Mouse (Mus musculus): Measurements from ENCODE around the gene Gpr180. TPM values are rescaled to one million over a fixed set of nuclear protein-coding genes. Genes with fewer than 3 reads are reported as not detected.

Gene Gpr180
- total RNA-seq (2014; fragmentation: Nextera tagmentation) (18.6 and 21.1 TPM in 2 replicates), total RNA-seq (2017) (23.0 and 25.0 TPM in 2 replicates), polyA plus RNA-seq (2012) (9.6 and 10.1 TPM in 2 replicates)

DNA sequence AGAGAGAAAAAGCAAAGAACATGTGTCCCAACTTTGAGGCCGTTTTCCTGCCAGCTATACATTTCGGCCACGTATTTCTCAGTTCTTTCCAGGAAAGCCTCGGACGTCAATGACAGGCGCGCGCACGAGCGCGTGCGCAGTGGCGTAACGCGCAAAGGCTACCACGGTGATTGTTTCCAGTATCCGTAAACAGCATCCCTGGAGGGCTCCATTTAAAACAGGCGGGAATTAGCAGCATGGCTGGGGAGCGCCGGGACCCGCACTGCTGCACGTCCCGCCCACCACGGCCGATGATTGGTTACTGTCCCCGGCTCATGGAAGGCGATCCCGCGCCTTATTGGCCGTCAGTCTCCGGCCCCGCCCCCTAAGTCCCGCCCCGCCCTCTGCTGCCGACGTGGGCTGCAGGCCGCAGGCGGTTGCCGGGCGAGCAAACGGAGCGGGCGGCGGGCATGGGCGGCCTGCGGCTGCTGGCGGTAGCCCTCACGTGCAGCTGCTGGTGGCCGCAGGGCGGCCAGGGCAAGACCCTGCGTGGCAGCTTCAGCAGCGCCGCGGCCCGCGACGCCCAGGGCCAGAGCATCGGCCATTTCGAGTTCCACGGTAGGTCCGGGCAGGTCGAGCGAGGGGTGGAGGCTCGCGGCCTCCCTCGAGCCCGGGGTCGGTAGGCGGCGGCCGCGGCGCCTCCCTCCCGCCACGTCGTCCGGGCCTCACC lies at the start of gene Gpr180:
TSS of gene Gpr180 (plus strand) at position 415 of the 709 bp plus-strand sequence.
- DNase-seq (ENCODE audit: low spot score) (peak; percentile 99), ATAC-seq (ENCODE audit: extremely low read depth, insufficient number of reproducible peaks, low FRiP score, poor library complexity, severe bottlenecking) (peak; percentile 89)
- TF ChIP-seq GATA2 (IDR thresholded peaks at IDR 0.05; ENCODE audit: borderline replicate concordance, low read depth, low read length) (no peak), CTCF (IDR thresholded peaks at IDR 0.05; ENCODE audit: low read depth, low read length) (no peak), POLR2AphosphoS5 (IDR thresholded peaks at IDR 0.05; ENCODE audit: insufficient replicate concordance, low read depth, low read length) (no peak)
- Histone ChIP-seq H3K9me3 (replicated peaks) (no peaks in the 10 kb centered on the region), H3K27me3 (ENCODE audit: insufficient read depth, low read length) (no peaks in the 10 kb centered on the region), H3K4me1 (ENCODE audit: insufficient read depth, low read depth, low read length) (peaks cover 39% of the 10 kb centered on the region), H3K36me3 (replicated peaks) (peaks cover 30% of the 10 kb centered on the region), H3K4me3 (ENCODE audit: low read depth, low read length) (peak within 1 kb of the TSS; percentile 76)

DNA sequence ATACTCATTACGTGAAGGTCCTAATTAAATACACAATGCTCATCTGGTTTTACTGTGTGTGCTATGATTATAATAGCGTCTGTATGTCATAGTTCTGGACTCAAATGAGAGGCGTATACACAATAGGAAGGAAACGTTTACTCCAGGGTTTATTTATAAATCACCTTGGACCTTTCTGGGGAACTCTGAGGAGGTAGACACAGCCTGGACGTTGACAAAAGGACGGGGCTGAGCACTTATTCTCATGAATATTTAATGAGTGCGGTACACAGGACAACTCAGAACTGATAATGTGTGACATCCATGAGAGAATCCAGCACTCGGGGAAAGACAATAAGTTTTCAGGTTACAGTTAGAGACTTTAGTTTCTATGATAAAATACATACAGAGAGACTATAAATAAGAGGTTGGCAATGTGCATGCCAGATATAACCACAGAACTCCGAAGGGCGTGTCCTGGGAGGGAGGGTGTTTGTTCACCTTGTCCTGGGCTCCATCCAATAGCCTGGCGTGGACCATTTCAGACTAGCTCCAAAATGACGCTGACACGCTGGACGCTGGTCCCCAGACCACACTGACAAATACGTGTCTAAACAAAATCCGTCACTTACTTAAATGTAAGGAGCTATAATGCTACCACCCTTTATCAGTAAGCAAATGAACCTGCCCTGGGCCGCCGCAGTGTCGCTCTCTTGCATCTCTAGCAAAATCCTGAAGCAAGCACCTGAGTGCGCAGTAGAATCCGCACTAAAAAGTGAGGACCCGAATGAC lies 48.3 kb upstream of the Gpr180 start:
- TF ChIP-seq POLR2AphosphoS5 (IDR thresholded peaks at IDR 0.05; ENCODE audit: insufficient replicate concordance, low read depth, low read length), result no peak
- no peak for TF ChIP-seq GATA2 (IDR thresholded peaks at IDR 0.05; ENCODE audit: borderline replicate concordance, low read depth, low read length)
- TF ChIP-seq CTCF (IDR thresholded peaks at IDR 0.05; ENCODE audit: low read depth, low read length), result no peak
- TF ChIP-seq TAL1 (conservative IDR thresholded peaks at IDR 0.05; ENCODE audit: low read depth, low read length), result no peak

DNA sequence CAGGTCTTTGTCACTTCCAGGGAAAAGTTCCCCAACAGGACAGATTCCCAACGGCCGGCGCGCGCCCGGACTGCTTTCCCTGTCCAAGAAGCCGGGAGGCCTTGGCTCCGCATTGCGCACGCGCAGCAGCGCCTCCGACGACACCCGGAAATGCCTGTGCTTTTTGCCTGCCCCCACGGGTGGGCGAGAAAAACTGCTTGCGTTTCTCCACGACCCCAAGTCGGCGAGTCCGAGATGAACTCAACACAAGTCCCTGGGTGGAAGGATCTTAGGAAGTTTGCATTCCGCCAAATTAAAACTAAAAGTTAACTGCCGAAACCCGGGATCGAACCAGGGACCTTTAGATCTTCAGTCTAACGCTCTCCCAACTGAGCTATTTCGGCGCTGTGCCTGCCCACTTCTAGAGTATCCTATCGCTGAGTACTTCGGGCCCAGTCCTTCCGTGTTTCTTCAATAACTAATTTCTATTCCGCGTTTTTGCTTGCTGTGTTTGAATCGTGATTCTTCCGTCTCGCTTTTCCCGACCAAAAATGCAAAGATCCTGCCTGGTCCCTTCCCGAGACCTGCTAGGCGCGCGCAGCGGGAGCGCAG lies 47.6 kb upstream of the Gpr180 start:
- H3K9me3 ChIP-seq (replicated peaks), result no peaks in the 10 kb centered on the region

More for the DNA sequence above, 48.3 kb upstream of the Gpr180 start:
- peak; percentile 31 for DNase-seq (ENCODE audit: low spot score)
- Histone ChIP-seq H3K36me3 (replicated peaks) (no peaks in the 10 kb centered on the region), H3K9me3 (replicated peaks) (no peaks in the 10 kb centered on the region), H3K4me3 (ENCODE audit: low read depth, low read length) (peak overlapping the region; percentile 72), H3K27me3 (ENCODE audit: insufficient read depth, low read length) (peaks cover 5% of the 10 kb centered on the region), H3K4me1 (ENCODE audit: insufficient read depth, low read depth, low read length) (peaks cover 16% of the 10 kb centered on the region)
- peak; percentile 55 for ATAC-seq (ENCODE audit: extremely low read depth, insufficient number of reproducible peaks, low FRiP score, poor library complexity, severe bottlenecking)

DNA sequence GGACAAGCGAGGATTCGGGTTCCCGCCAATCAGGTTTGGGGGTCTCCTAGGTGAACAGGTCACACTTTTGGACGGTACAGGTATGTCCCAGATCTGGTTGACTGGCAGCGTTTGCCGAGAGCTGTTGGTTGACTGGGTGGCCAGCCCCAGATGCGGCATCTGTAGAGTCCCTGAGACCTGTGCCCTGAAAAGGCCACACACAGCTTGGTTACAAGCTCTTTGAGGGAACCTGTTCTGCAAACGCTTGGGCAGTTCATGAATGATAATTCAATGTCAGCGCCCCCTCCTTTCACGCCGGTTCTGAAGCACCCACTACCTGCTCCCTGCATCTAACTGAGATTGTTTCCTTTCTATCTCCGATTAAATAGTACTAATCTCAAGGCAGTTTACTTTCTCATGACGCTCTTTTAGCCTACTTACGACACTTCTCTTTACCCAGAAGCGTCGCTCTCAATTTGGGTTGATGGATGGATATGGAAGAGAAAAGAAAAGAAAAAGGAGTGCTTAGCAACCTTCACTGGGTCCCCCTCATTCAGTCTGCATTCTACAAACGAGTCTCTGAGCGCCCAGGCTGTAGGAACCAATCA lies 47.1 kb upstream of the Gpr180 start:
- DNase-seq (ENCODE audit: low spot score) (peak; percentile 17), ATAC-seq (ENCODE audit: extremely low read depth, insufficient number of reproducible peaks, low FRiP score, poor library complexity, severe bottlenecking) (no peak)
- no peak for TF ChIP-seq GATA1 (IDR thresholded peaks at IDR 0.05; ENCODE audit: borderline replicate concordance, low read length)
- TF ChIP-seq CTCF (IDR thresholded peaks at IDR 0.05; ENCODE audit: low read depth, low read length), result no peak
- TF ChIP-seq GATA2 (IDR thresholded peaks at IDR 0.05; ENCODE audit: borderline replicate concordance, low read depth, low read length), result no peak
- no peak for TF ChIP-seq TAL1 (conservative IDR thresholded peaks at IDR 0.05; ENCODE audit: low read depth, low read length)
- TF ChIP-seq POLR2AphosphoS5 (IDR thresholded peaks at IDR 0.05; ENCODE audit: insufficient replicate concordance, low read depth, low read length), result no peak
- H3K4me3 ChIP-seq (ENCODE audit: low read depth, low read length), result peak overlapping the region; percentile 72
- H3K9me3 ChIP-seq (replicated peaks), result no peaks in the 10 kb centered on the region
- H3K36me3 ChIP-seq (replicated peaks), result no peaks in the 10 kb centered on the region
- peaks cover 7% of the 10 kb centered on the region for H3K27me3 ChIP-seq (ENCODE audit: insufficient read depth, low read length)
- peaks cover 16% of the 10 kb centered on the region for H3K4me1 ChIP-seq (ENCODE audit: insufficient read depth, low read depth, low read length)

More for the DNA sequence above, 47.6 kb upstream of the Gpr180 start:
- TF ChIP-seq POLR2AphosphoS5 (IDR thresholded peaks at IDR 0.05; ENCODE audit: insufficient replicate concordance, low read depth, low read length), result no peak
- no peak for TF ChIP-seq TAL1 (conservative IDR thresholded peaks at IDR 0.05; ENCODE audit: low read depth, low read length)
- TF ChIP-seq CTCF (IDR thresholded peaks at IDR 0.05; ENCODE audit: low read depth, low read length), result no peak
- no peak for TF ChIP-seq GATA2 (IDR thresholded peaks at IDR 0.05; ENCODE audit: borderline replicate concordance, low read depth, low read length)
- no peak for TF ChIP-seq GATA1 (IDR thresholded peaks at IDR 0.05; ENCODE audit: borderline replicate concordance, low read length)
- Histone ChIP-seq H3K4me3 (ENCODE audit: low read depth, low read length) (peak overlapping the region; percentile 72), H3K4me1 (ENCODE audit: insufficient read depth, low read depth, low read length) (peaks cover 16% of the 10 kb centered on the region), H3K27me3 (ENCODE audit: insufficient read depth, low read length) (peaks cover 3% of the 10 kb centered on the region), H3K36me3 (replicated peaks) (no peaks in the 10 kb centered on the region)
- DNase-seq (ENCODE audit: low spot score) (peak; percentile 76), ATAC-seq (ENCODE audit: extremely low read depth, insufficient number of reproducible peaks, low FRiP score, poor library complexity, severe bottlenecking) (peak; percentile 64; the same call in 1 of the 2 replicates)

DNA sequence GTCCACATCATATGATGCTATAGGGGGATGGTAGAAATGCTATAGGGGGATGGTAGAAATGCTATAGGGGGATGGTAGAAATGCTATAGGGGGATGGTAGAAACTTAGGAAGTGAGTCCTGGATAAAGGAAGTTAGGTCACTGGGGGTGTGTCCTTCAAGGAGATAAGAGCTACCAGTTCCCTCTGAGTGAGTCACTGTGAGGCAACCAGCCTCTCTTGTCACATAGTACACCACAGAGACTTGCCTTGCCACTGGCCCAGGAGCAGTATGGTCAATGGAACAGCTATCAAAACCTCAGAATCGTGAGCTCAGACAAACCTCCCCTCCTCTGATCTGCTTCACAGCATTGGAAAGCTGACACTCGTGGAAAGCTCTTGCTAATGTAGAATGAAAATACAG lies 38.7 kb upstream of the Gpr180 start:
- no peaks in the 10 kb centered on the region for H3K36me3 ChIP-seq (replicated peaks)
- ATAC-seq (ENCODE audit: extremely low read depth, insufficient number of reproducible peaks, low FRiP score, poor library complexity, severe bottlenecking) (peak; percentile 70), DNase-seq (ENCODE audit: low spot score) (no peak)
- peaks cover 5% of the 10 kb centered on the region; the same call in 1 of the 2 replicates for H3K4me1 ChIP-seq (ENCODE audit: insufficient read depth, low read depth, low read length)
- peaks cover 10% of the 10 kb centered on the region; the same call in 1 of the 2 replicates for H3K27me3 ChIP-seq (ENCODE audit: insufficient read depth, low read length)
- no peak overlapping the region for H3K4me3 ChIP-seq (ENCODE audit: low read depth, low read length)
- H3K9me3 ChIP-seq (replicated peaks), result no peaks in the 10 kb centered on the region
- no peak for TF ChIP-seq POLR2AphosphoS5 (IDR thresholded peaks at IDR 0.05; ENCODE audit: insufficient replicate concordance, low read depth, low read length)
- TF ChIP-seq TAL1 (conservative IDR thresholded peaks at IDR 0.05; ENCODE audit: low read depth, low read length), result no peak
- TF ChIP-seq GATA2 (IDR thresholded peaks at IDR 0.05; ENCODE audit: borderline replicate concordance, low read depth, low read length), result no peak
- TF ChIP-seq CTCF (IDR thresholded peaks at IDR 0.05; ENCODE audit: low read depth, low read length), result no peak
- no peak for TF ChIP-seq GATA1 (IDR thresholded peaks at IDR 0.05; ENCODE audit: borderline replicate concordance, low read length)
